Mouse (Mus musculus): ENCODE measurements around the gene Fbln1. TPM values are rescaled to one million over a fixed set of nuclear protein-coding genes. Genes with fewer than 3 reads are reported as not detected.

Gene Fbln1
- polyA plus RNA-seq, 1 experiment from 2014 or later = 162 TPM

- ATAC-seq (ENCODE audit: insufficient number of reproducible peaks, insufficient read depth, low FRiP score, low read depth) = no peak
- Histone ChIP-seq H3K9me3 (ENCODE audit: control insufficient read depth, low read length) (no peaks in the 10 kb centered on the region), H3K9ac (ENCODE audit: low read length) (no peak overlapping the region), H3K27ac (replicated peaks in 1 of 2; ENCODE audit: control insufficient read depth in 1 of 2, insufficient read depth in 1 of 2, low read depth in 2 of 2, low read length in 2 of 2) (no peak overlapping the region), H3K4me3 (ENCODE audit: control insufficient read depth in 1 of 2, insufficient read depth in 1 of 2, low read depth in 1 of 2, low read length in 2 of 2) (no peak overlapping the region), H3K36me3 (ENCODE audit: control insufficient read depth, insufficient read depth, low read length) (peaks cover 54% of the 10 kb centered on the region), H3K4me1 (ENCODE audit: control insufficient read depth in 2 of 2, insufficient read depth in 2 of 2, low read length in 2 of 2) (peaks cover 13 to 29% of the 10 kb centered on the region in 2 experiments), H3K27me3 (ENCODE audit: control insufficient read depth, insufficient read depth, low read length) (no peaks in the 10 kb centered on the region), H3K4me2 (ENCODE audit: low read length) (no peak overlapping the region)
- 33% methylated on average over 13 of the region's 13 CpGs for WGBS
Measured at GRCm38 (mm10) chr15:85229960-85230535, 24.3 kb downstream of the Fbln1 start.

- Histone ChIP-seq H3K9me3 (ENCODE audit: control insufficient read depth, low read length) (no peaks in the 10 kb centered on the region), H3K9ac (ENCODE audit: low read length) (no peak overlapping the region), H3K27ac (replicated peaks in 1 of 2; ENCODE audit: control insufficient read depth in 1 of 2, insufficient read depth in 1 of 2, low read depth in 2 of 2, low read length in 2 of 2) (no peak overlapping the region), H3K4me2 (ENCODE audit: low read length) (no peak overlapping the region), H3K4me1 (ENCODE audit: control insufficient read depth in 2 of 2, insufficient read depth in 2 of 2, low read length in 2 of 2) (peaks cover 13 to 29% of the 10 kb centered on the region in 2 experiments), H3K36me3 (ENCODE audit: control insufficient read depth, insufficient read depth, low read length) (peaks cover 55% of the 10 kb centered on the region), H3K4me3 (ENCODE audit: control insufficient read depth in 1 of 2, insufficient read depth in 1 of 2, low read depth in 1 of 2, low read length in 2 of 2) (no peak overlapping the region), H3K27me3 (ENCODE audit: control insufficient read depth, insufficient read depth, low read length) (no peaks in the 10 kb centered on the region)
- 80% methylated on average over 14 of the region's 14 CpGs for WGBS
- ATAC-seq (ENCODE audit: insufficient number of reproducible peaks, insufficient read depth, low FRiP score, low read depth) = no peak
Measured at GRCm38 (mm10) chr15:85230613-85231012, 24.9 kb downstream of the Fbln1 start.

DNA sequence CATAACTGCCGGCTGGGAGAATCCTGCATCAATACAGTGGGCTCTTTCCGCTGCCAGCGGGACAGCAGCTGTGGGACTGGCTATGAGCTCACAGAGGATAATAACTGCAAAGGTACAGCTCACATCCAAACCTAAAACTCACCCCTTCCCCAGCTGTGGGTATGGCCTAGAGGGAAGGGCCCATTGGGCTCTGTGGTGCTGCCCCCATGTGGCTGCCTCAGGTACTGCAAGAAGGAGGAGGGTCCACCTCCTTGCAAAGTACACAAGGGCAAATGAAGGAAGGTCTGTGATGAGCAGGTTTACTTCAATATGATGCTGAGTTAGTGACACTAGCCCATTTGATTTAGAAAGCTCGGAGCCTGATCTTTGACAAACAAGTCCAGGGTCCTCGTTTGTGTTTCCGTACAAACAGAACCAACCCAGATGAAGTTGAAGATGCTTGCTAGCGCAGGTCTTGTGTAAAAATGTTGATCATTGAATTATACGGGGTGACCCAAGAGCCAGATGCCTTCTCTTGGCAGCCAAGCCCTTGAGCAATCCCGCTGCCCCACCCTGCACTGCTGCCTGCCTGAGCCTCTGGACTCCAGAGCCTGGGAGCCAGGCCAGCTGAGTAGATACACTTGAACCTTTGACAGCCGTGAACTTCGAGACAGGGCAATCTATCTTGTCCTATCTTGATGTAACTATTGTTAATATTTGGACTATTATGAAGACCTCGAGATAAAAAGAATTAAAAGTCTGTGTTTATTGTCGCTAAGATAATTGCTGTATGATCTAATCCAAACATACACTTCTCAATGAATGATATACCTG, 25.9 kb downstream of the Fbln1 start:
- no peaks in the 10 kb centered on the region for H3K9me3 ChIP-seq (ENCODE audit: control insufficient read depth, low read length)
- H3K4me1 ChIP-seq (ENCODE audit: control insufficient read depth in 2 of 2, insufficient read depth in 2 of 2, low read length in 2 of 2) = peaks cover 13 to 29% of the 10 kb centered on the region in 2 experiments
- peaks cover 50% of the 10 kb centered on the region for H3K36me3 ChIP-seq (ENCODE audit: control insufficient read depth, insufficient read depth, low read length)
- H3K4me3 ChIP-seq (ENCODE audit: control insufficient read depth in 1 of 2, insufficient read depth in 1 of 2, low read depth in 1 of 2, low read length in 2 of 2) = no peak overlapping the region
- ATAC-seq (ENCODE audit: insufficient number of reproducible peaks, insufficient read depth, low FRiP score, low read depth) = no peak
- H3K27me3 ChIP-seq (ENCODE audit: control insufficient read depth, insufficient read depth, low read length) = no peaks in the 10 kb centered on the region
- H3K4me2 ChIP-seq (ENCODE audit: low read length) = no peak overlapping the region
- WGBS = 70% methylated on average over 13 of the region's 13 CpGs
- H3K9ac ChIP-seq (ENCODE audit: low read length) = no peak overlapping the region
- no peak overlapping the region for H3K27ac ChIP-seq (replicated peaks in 1 of 2; ENCODE audit: control insufficient read depth in 1 of 2, insufficient read depth in 1 of 2, low read depth in 2 of 2, low read length in 2 of 2)

DNA sequence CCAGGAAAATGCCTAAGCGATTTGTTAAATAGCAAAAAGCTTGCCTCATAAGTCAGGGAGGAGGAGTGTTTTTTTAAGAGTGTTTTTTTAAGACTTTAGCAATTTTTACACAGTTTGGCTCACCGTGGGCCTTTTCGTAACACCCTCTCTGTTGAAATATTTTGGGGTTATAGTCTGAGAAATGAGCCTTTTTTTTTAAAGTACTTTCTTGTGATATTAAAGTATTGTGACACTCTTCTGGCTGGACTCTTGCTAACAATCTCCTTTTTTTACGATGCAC, 26.4 kb downstream of the Fbln1 start:
- Histone ChIP-seq H3K9ac (ENCODE audit: low read length) (no peak overlapping the region), H3K9me3 (ENCODE audit: control insufficient read depth, low read length) (no peaks in the 10 kb centered on the region), H3K4me3 (ENCODE audit: control insufficient read depth in 1 of 2, insufficient read depth in 1 of 2, low read depth in 1 of 2, low read length in 2 of 2) (no peak overlapping the region), H3K27ac (replicated peaks in 1 of 2; ENCODE audit: control insufficient read depth in 1 of 2, insufficient read depth in 1 of 2, low read depth in 2 of 2, low read length in 2 of 2) (no peak overlapping the region), H3K36me3 (ENCODE audit: control insufficient read depth, insufficient read depth, low read length) (peaks cover 50% of the 10 kb centered on the region), H3K4me1 (ENCODE audit: control insufficient read depth in 2 of 2, insufficient read depth in 2 of 2, low read length in 2 of 2) (peaks cover 13 to 29% of the 10 kb centered on the region in 2 experiments), H3K4me2 (ENCODE audit: low read length) (no peak overlapping the region), H3K27me3 (ENCODE audit: control insufficient read depth, insufficient read depth, low read length) (no peaks in the 10 kb centered on the region; the same call in 1 of the 2 replicates)
- WGBS = 86% methylated on average over 4 of the region's 4 CpGs
- ATAC-seq (ENCODE audit: insufficient number of reproducible peaks, insufficient read depth, low FRiP score, low read depth) = no peak

GRCm38 (mm10) chr15:85232543-85233250, 26.9 kb downstream of the Fbln1 start:
- H3K4me2 ChIP-seq (ENCODE audit: low read length) = no peak overlapping the region
- no peak for ATAC-seq (ENCODE audit: insufficient number of reproducible peaks, insufficient read depth, low FRiP score, low read depth)
- H3K9ac ChIP-seq (ENCODE audit: low read length) = no peak overlapping the region
- H3K9me3 ChIP-seq (ENCODE audit: control insufficient read depth, low read length) = no peaks in the 10 kb centered on the region
- WGBS = 90% methylated on average over 25 of the region's 25 CpGs
- H3K36me3 ChIP-seq (ENCODE audit: control insufficient read depth, insufficient read depth, low read length) = peaks cover 49% of the 10 kb centered on the region
- H3K27me3 ChIP-seq (ENCODE audit: control insufficient read depth, insufficient read depth, low read length) = no peaks in the 10 kb centered on the region; the same call in 1 of the 2 replicates
- no peak overlapping the region for H3K4me3 ChIP-seq (ENCODE audit: control insufficient read depth in 1 of 2, insufficient read depth in 1 of 2, low read depth in 1 of 2, low read length in 2 of 2)
- H3K27ac ChIP-seq (replicated peaks in 1 of 2; ENCODE audit: control insufficient read depth in 1 of 2, insufficient read depth in 1 of 2, low read depth in 2 of 2, low read length in 2 of 2) = no peak overlapping the region
- peaks cover 13 to 29% of the 10 kb centered on the region in 2 experiments for H3K4me1 ChIP-seq (ENCODE audit: control insufficient read depth in 2 of 2, insufficient read depth in 2 of 2, low read length in 2 of 2)

- Histone ChIP-seq H3K4me1 (ENCODE audit: control insufficient read depth in 2 of 2, insufficient read depth in 2 of 2, low read length in 2 of 2) (peaks cover 13 to 29% of the 10 kb centered on the region in 2 experiments), H3K9ac (ENCODE audit: low read length) (no peak overlapping the region), H3K36me3 (ENCODE audit: control insufficient read depth, insufficient read depth, low read length) (peaks cover 55% of the 10 kb centered on the region), H3K4me3 (ENCODE audit: control insufficient read depth in 1 of 2, insufficient read depth in 1 of 2, low read depth in 1 of 2, low read length in 2 of 2) (no peak overlapping the region), H3K27me3 (ENCODE audit: control insufficient read depth, insufficient read depth, low read length) (no peaks in the 10 kb centered on the region; the same call in 1 of the 2 replicates), H3K4me2 (ENCODE audit: low read length) (no peak overlapping the region), H3K27ac (replicated peaks in 1 of 2; ENCODE audit: control insufficient read depth in 1 of 2, insufficient read depth in 1 of 2, low read depth in 2 of 2, low read length in 2 of 2) (no peak overlapping the region), H3K9me3 (ENCODE audit: control insufficient read depth, low read length) (no peaks in the 10 kb centered on the region)
- 38% methylated on average over 4 of the region's 4 CpGs for WGBS
- ATAC-seq (ENCODE audit: insufficient number of reproducible peaks, insufficient read depth, low FRiP score, low read depth) = no peak
Measured at GRCm38 (mm10) chr15:85233251-85233611, 27.5 kb downstream of the Fbln1 start.

- Histone ChIP-seq H3K4me3 (ENCODE audit: control insufficient read depth in 1 of 2, insufficient read depth in 1 of 2, low read depth in 1 of 2, low read length in 2 of 2) (no peak overlapping the region), H3K9ac (ENCODE audit: low read length) (peak overlapping the region; percentile 26; the same call in 1 of the 2 replicates), H3K4me2 (ENCODE audit: low read length) (no peak overlapping the region), H3K4me1 (ENCODE audit: control insufficient read depth in 2 of 2, insufficient read depth in 2 of 2, low read length in 2 of 2) (peaks cover 13 to 29% of the 10 kb centered on the region in 2 experiments), H3K27me3 (ENCODE audit: control insufficient read depth, insufficient read depth, low read length) (no peaks in the 10 kb centered on the region; the same call in 1 of the 2 replicates), H3K36me3 (ENCODE audit: control insufficient read depth, insufficient read depth, low read length) (peaks cover 56% of the 10 kb centered on the region), H3K27ac (replicated peaks in 1 of 2; ENCODE audit: control insufficient read depth in 1 of 2, insufficient read depth in 1 of 2, low read depth in 2 of 2, low read length in 2 of 2) (no peak overlapping the region), H3K9me3 (ENCODE audit: control insufficient read depth, low read length) (no peaks in the 10 kb centered on the region)
- ATAC-seq (ENCODE audit: insufficient number of reproducible peaks, insufficient read depth, low FRiP score, low read depth) = no peak
- WGBS = 72% methylated on average over 4 of the region's 4 CpGs
Measured at GRCm38 (mm10) chr15:85233690-85234089, 27.9 kb downstream of the Fbln1 start.
